ENCODE assay signal across 1 mouse cellular context in genomic region chr6:38677629-38678028, GRCm38 (mm10).
TF ChIP-seq lines count a peak whose summit lies in the region.

No protein-coding gene starts in this region.

TF ChIP-seq in MEL, 35 proteins besides CTCF, POLR2A, EP300 and RAD21 (continued from another document):
- TF ChIP-seq TCF12 (IDR thresholded peaks at IDR 0.05; ENCODE audit: low read depth, low read length): 0 out of 2 replicates have a peak, but pooled peaks have one; percentile 16
- no peak for TF ChIP-seq UBTF (IDR thresholded peaks at IDR 0.05; ENCODE audit: borderline replicate concordance, insufficient read depth, low read depth, low read length)
- no peak for TF ChIP-seq ZKSCAN1 (IDR thresholded peaks at IDR 0.05; ENCODE audit: low read depth, low read length)
- no peak for TF ChIP-seq GATA1 (IDR thresholded peaks at IDR 0.05; ENCODE audit: low read depth, low read length)
- no peak for TF ChIP-seq POLR2AphosphoS5 (IDR thresholded peaks at IDR 0.05; ENCODE audit: borderline replicate concordance, low read depth, low read length)
- TF ChIP-seq ZC3H11A (IDR thresholded peaks at IDR 0.05; ENCODE audit: low read depth, low read length): no peak
- TF ChIP-seq RCOR1 (IDR thresholded peaks at IDR 0.05; ENCODE audit: low read depth, low read length): no peak
- peak; percentile 60; the same call in 1 of the 2 replicates for TF ChIP-seq TBP (IDR thresholded peaks at IDR 0.05; ENCODE audit: low read depth, low read length)
- peak; percentile 44; the same call in 1 of the 2 replicates for TF ChIP-seq POLR2AphosphoS2 (IDR thresholded peaks at IDR 0.05; ENCODE audit: low read length)
- no peak for TF ChIP-seq GABPA (IDR thresholded peaks at IDR 0.05; ENCODE audit: low read depth, low read length)
- TF ChIP-seq MYC (IDR thresholded peaks at IDR 0.05; ENCODE audit: low read depth, low read length): 0 out of 2 replicates have a peak, but pooled peaks have one; percentile 39
- TF ChIP-seq BHLHE40 (IDR thresholded peaks at IDR 0.05; ENCODE audit: borderline replicate concordance, low read depth, low read length): peak; percentile 32; the same call in 1 of the 2 replicates
- no peak for TF ChIP-seq KAT2A (conservative IDR thresholded peaks at IDR 0.05; ENCODE audit: low read depth, low read length)
- TF ChIP-seq MAZ (IDR thresholded peaks at IDR 0.05; ENCODE audit: low read depth, low read length): no peak
- TF ChIP-seq MAX (IDR thresholded peaks at IDR 0.05; ENCODE audit: low read length): peak; percentile 92
